Mouse (Mus musculus): ENCODE results near the gene Tjp1.

Tjp1 gene

DNA sequence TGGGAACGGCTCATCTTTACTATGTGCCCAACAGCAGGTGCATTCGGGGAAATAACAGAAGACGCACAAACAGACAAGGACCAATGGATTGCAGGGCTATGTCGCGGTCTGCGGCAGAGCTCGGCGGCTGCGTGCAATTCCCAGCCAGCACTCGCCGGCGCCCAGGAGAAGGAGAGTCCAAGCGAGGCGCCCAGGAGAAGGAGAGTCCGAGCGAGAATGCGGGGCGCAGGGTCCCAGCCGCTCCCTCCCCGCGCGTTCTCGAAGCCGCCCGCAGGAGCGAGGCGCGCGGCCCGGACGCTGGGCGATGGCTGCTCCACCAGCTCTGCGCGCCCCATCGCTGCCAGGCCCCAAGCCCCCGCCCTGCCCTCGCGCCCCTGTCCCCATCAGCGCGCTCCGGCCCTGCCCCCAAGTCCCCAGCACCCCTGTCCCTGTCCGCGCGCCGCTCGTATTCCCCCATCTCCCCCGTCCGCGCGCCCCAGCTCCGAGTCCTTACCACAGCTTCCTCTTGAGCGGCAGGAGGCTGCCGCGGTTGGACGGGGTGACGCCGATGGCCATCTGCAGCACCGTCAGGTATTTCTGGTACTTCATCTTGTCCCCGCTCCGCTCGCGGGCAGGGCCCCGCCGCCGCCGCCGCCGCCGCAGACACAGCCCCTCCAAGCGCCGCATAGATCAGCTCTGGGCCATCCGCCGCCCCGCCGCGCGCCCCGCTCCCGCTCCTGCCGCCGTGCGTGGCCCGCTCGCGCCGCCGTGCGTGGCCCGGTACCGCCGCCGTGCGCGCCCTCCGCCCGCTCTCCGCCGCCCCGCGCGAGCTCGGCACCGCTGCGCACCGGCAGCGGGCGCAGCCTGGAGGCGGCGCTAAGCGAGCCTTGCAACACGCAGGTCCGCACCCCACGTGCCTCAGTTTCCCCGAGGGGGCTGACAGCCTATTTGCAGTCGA, at the start of gene Tjp1:
Gene Tjp1, minus strand, starts transcription at position 711 of the 937 bp plus-strand sequence.
- H3K9me3 ChIP-seq (ENCODE audit: low read length) = no peaks in the 10 kb centered on the region
- TF ChIP-seq CTCF (conservative IDR thresholded peaks at IDR 0.05; ENCODE audit: low read length) (no peak), NANOG (IDR thresholded peaks at IDR 0.05; ENCODE audit: borderline replicate concordance, low read length) (no peak), POU5F1 (IDR thresholded peaks at IDR 0.05; ENCODE audit: borderline replicate concordance, low read length) (no peak)
- H3K4me3 ChIP-seq (replicated peaks; ENCODE audit: low read length) = peak within 1 kb of the TSS; percentile 85
- H3K4me1 ChIP-seq (replicated peaks; ENCODE audit: low read depth, low read length) = peaks cover 4% of the 10 kb centered on the region; the same call in 1 of the 2 replicates
- H3K36me3 ChIP-seq (ENCODE audit: insufficient read depth, low read length) = no peaks in the 10 kb centered on the region
- peaks cover 56% of the 10 kb centered on the region for H3K27me3 ChIP-seq (ENCODE audit: insufficient read depth, low read length)

DNA sequence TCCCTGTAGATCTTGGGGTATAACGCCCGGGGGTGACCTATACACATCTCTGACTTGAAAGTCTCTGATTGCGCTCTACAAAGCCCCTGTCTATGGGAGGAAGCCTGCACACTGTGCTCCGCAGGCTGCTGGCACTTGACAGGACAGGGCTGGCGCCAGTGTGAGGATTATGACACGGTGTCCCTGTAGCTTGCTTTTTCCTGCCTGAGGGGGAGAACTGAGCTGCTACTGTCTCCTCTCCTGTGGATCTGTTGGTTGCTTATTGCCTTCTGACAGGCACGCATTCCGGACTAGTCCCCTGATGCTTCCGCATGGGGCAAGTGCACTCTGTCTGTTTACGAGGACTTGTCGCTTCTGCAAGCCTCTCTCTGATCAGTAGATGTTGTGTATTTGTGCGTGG, 49.5 kb upstream of the Tjp1 start:
- H3K9me3 ChIP-seq (ENCODE audit: low read length) = no peaks in the 10 kb centered on the region
- TF ChIP-seq POU5F1 (IDR thresholded peaks at IDR 0.05; ENCODE audit: borderline replicate concordance, low read length) = no peak
- no peak for TF ChIP-seq NANOG (IDR thresholded peaks at IDR 0.05; ENCODE audit: borderline replicate concordance, low read length)
- TF ChIP-seq CTCF (conservative IDR thresholded peaks at IDR 0.05; ENCODE audit: low read length) = no peak
- no peak overlapping the region for H3K4me3 ChIP-seq (replicated peaks; ENCODE audit: low read length)
- no peaks in the 10 kb centered on the region for H3K4me1 ChIP-seq (replicated peaks; ENCODE audit: low read depth, low read length)
- H3K36me3 ChIP-seq (ENCODE audit: insufficient read depth, low read length) = no peaks in the 10 kb centered on the region
- H3K27me3 ChIP-seq (ENCODE audit: insufficient read depth, low read length) = no peaks in the 10 kb centered on the region

- Histone ChIP-seq H3K4me1 (replicated peaks; ENCODE audit: low read depth, low read length) (no peaks in the 10 kb centered on the region), H3K27me3 (ENCODE audit: insufficient read depth, low read length) (no peaks in the 10 kb centered on the region), H3K36me3 (ENCODE audit: insufficient read depth, low read length) (no peaks in the 10 kb centered on the region), H3K4me3 (replicated peaks; ENCODE audit: low read length) (no peak overlapping the region), H3K9me3 (ENCODE audit: low read length) (peaks cover 7% of the 10 kb centered on the region)
- TF ChIP-seq NANOG (IDR thresholded peaks at IDR 0.05; ENCODE audit: borderline replicate concordance, low read length) (no peak), POU5F1 (IDR thresholded peaks at IDR 0.05; ENCODE audit: borderline replicate concordance, low read length) (no peak), CTCF (conservative IDR thresholded peaks at IDR 0.05; ENCODE audit: low read length) (no peak)
Measured at GRCm38 (mm10) chr7:65572731-65573130, 45.1 kb upstream of the Tjp1 start.

DNA sequence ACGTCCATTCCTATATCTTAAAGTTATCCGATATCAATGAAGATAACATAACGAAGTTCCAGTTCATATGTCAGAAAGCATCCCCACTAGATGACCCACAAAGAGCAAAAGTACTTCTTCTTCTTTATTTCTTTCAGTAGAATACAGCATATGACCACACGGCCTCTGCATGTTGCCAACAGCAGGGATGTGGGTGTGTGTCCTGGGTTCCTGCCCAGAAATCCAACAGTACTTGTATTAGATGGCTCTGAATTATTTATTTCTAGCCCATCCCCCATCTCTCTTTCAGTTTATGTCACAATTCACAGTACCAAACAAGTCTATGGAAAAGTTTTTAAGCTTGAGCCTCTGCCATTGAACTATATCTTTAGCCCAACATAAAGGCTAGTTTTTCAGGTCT, 43.1 kb upstream of the Tjp1 start:
- TF ChIP-seq POU5F1 (IDR thresholded peaks at IDR 0.05; ENCODE audit: borderline replicate concordance, low read length) = no peak
- no peak for TF ChIP-seq CTCF (conservative IDR thresholded peaks at IDR 0.05; ENCODE audit: low read length)
- TF ChIP-seq NANOG (IDR thresholded peaks at IDR 0.05; ENCODE audit: borderline replicate concordance, low read length) = no peak
- Histone ChIP-seq H3K4me1 (replicated peaks; ENCODE audit: low read depth, low read length) (no peaks in the 10 kb centered on the region), H3K4me3 (replicated peaks; ENCODE audit: low read length) (no peak overlapping the region), H3K36me3 (ENCODE audit: insufficient read depth, low read length) (no peaks in the 10 kb centered on the region), H3K27me3 (ENCODE audit: insufficient read depth, low read length) (no peaks in the 10 kb centered on the region), H3K9me3 (ENCODE audit: low read length) (peaks cover 7% of the 10 kb centered on the region)

GRCm38 (mm10) chr7:65555996-65556395, 28.4 kb upstream of the Tjp1 start:
- H3K4me1 ChIP-seq (replicated peaks; ENCODE audit: low read depth, low read length) = no peaks in the 10 kb centered on the region
- no peak for TF ChIP-seq CTCF (conservative IDR thresholded peaks at IDR 0.05; ENCODE audit: low read length)
- TF ChIP-seq NANOG (IDR thresholded peaks at IDR 0.05; ENCODE audit: borderline replicate concordance, low read length) = no peak
- no peak for TF ChIP-seq POU5F1 (IDR thresholded peaks at IDR 0.05; ENCODE audit: borderline replicate concordance, low read length)
- no peak overlapping the region for H3K4me3 ChIP-seq (replicated peaks; ENCODE audit: low read length)
- no peaks in the 10 kb centered on the region for H3K36me3 ChIP-seq (ENCODE audit: insufficient read depth, low read length)
- no peaks in the 10 kb centered on the region for H3K27me3 ChIP-seq (ENCODE audit: insufficient read depth, low read length)
- H3K9me3 ChIP-seq (ENCODE audit: low read length) = peaks cover 7% of the 10 kb centered on the region; the same call in 1 of the 2 replicates

GRCm38 (mm10) chr7:65545741-65546140, 18.2 kb upstream of the Tjp1 start:
- TF ChIP-seq POU5F1 (IDR thresholded peaks at IDR 0.05; ENCODE audit: borderline replicate concordance, low read length) (no peak), NANOG (IDR thresholded peaks at IDR 0.05; ENCODE audit: borderline replicate concordance, low read length) (no peak), CTCF (conservative IDR thresholded peaks at IDR 0.05; ENCODE audit: low read length) (no peak)
- no peak overlapping the region for H3K4me3 ChIP-seq (replicated peaks; ENCODE audit: low read length)

DNA sequence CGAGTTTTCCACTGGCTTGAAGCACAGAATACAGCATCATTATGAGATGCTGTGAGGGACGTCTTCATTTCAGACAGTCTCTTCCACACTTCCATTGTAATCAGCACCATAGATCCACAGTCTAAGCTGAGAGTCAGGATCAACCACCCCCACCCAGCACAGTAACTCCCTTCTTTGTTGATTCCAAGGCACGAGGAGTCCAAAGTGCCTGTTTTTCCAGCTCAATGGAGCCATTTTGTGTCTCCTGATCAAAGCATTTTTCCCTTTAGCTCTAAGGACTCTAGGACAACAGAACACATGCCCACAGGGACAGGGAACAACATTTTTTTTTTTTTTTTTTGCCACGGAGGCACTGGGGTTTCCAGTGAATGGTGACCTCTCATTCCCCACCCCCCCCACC, 5.1 kb upstream of the Tjp1 start:
- peaks cover 7% of the 10 kb centered on the region for H3K9me3 ChIP-seq (ENCODE audit: low read length)
- TF ChIP-seq NANOG (IDR thresholded peaks at IDR 0.05; ENCODE audit: borderline replicate concordance, low read length) (no peak), CTCF (conservative IDR thresholded peaks at IDR 0.05; ENCODE audit: low read length) (no peak), POU5F1 (IDR thresholded peaks at IDR 0.05; ENCODE audit: borderline replicate concordance, low read length) (no peak)
- H3K36me3 ChIP-seq (ENCODE audit: insufficient read depth, low read length) = no peaks in the 10 kb centered on the region
- H3K4me1 ChIP-seq (replicated peaks; ENCODE audit: low read depth, low read length) = no peaks in the 10 kb centered on the region
- H3K27me3 ChIP-seq (ENCODE audit: insufficient read depth, low read length) = peaks cover 26% of the 10 kb centered on the region
- H3K4me3 ChIP-seq (replicated peaks; ENCODE audit: low read length) = no peak overlapping the region

More at GRCm38 (mm10) chr7:65545741-65546140, 18.2 kb upstream of the Tjp1 start:
- H3K4me1 ChIP-seq (replicated peaks; ENCODE audit: low read depth, low read length) = no peaks in the 10 kb centered on the region
- H3K9me3 ChIP-seq (ENCODE audit: low read length) = no peaks in the 10 kb centered on the region
- H3K27me3 ChIP-seq (ENCODE audit: insufficient read depth, low read length) = no peaks in the 10 kb centered on the region
- no peaks in the 10 kb centered on the region for H3K36me3 ChIP-seq (ENCODE audit: insufficient read depth, low read length)

GRCm38 (mm10) chr7:65523116-65523515, 4.5 kb downstream of the Tjp1 start:
- Histone ChIP-seq H3K4me1 (replicated peaks; ENCODE audit: low read depth, low read length) (peaks cover 8% of the 10 kb centered on the region; the same call in 1 of the 2 replicates), H3K36me3 (ENCODE audit: insufficient read depth, low read length) (no peaks in the 10 kb centered on the region), H3K27me3 (ENCODE audit: insufficient read depth, low read length) (peaks cover 39% of the 10 kb centered on the region), H3K9me3 (ENCODE audit: low read length) (no peaks in the 10 kb centered on the region), H3K4me3 (replicated peaks; ENCODE audit: low read length) (no peak overlapping the region)
- TF ChIP-seq CTCF (conservative IDR thresholded peaks at IDR 0.05; ENCODE audit: low read length) (no peak), POU5F1 (IDR thresholded peaks at IDR 0.05; ENCODE audit: borderline replicate concordance, low read length) (no peak), NANOG (IDR thresholded peaks at IDR 0.05; ENCODE audit: borderline replicate concordance, low read length) (no peak)
